Comparison of ENCODE assay signal across 12 mouse cellular contexts in the genomic region with DNA sequence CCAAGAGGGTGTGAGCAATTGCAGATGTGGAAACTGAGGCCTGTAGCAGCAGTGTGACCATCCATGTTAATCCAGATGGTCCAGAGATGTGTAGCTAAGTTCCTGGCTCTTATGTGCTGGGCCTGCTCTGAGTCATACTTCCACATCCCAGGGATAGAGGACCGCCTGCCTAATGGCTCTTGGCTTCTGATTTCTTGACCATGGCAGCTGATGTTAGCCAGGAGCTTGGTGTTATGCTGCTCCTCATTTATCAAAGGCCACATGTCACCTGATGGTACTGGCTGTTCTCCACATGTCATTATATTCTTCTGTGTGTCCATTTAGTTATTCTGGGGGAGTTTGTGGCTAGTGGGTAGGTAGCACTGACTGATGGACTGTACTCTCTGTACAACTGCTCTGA.
"Had no signal": no experiment of that assay in that cellular context is flagged by ENCODE, and none has a peak within 500 bp of the region (broad histone marks: within the 10 kb centered on the region; RNA-seq: fewer than 3 reads in every experiment).

No protein-coding gene starts in this region.

- DNase-seq: left cerebral cortex, postnatal 4 days; liver; liver, embryonic 13.5 days; liver, postnatal 0 days; lung, adult 18-20 months; lung, adult 2 months; lung, embryonic 14.5 days; lung, postnatal 10 days; lung, postnatal 14 days; lung, postnatal 36 days; lung, postnatal 4 days; midbrain, embryonic 14.5 days had no signal
